Mouse (Mus musculus) kidney, postnatal 0 days (tissue): ENCODE measurements around the gene Pitpnm3. TPM values are rescaled to one million over a fixed set of nuclear protein-coding genes. Genes with fewer than 3 reads are reported as not detected.

ENCODE experiments used
- ATAC-seq: fragments of 200-750 bp; cut with Nextera tagmentation; replicated peaks from 2 replicates; pipeline ENCODE4 v1.8.0; 2017; ENCODE audit warnings: low read depth, moderate number of reproducible peaks, moderate TSS enrichment, moderate library complexity; ENCODE audit not compliant: low FRiP score
- DNase-seq: peaks from one replicate; pipeline ENCODE4 v3.0.0-alpha.2; 2016; ENCODE audit warnings: low spot score
- H3K27ac ChIP-seq: fragments of 300-500 bp; sonication (generic); 2 replicates; pipeline ENCODE4 v1.5.1; 2014; ENCODE audit warnings: mild to moderate bottlenecking
- H3K27me3 ChIP-seq: fragments of 300-500 bp; sonication (generic); 2 replicates; pipeline ENCODE4 v1.6.1; 2014; ENCODE audit warnings: low read length, mixed read lengths; ENCODE audit not compliant: insufficient read depth
- H3K36me3 ChIP-seq: fragments of 300-500 bp; sonication (generic); 2 replicates; pipeline ENCODE4 v1.6.1; 2014; ENCODE audit warnings: low read length, mixed read lengths; ENCODE audit not compliant: insufficient read depth
- H3K4me1 ChIP-seq: fragments of 300-500 bp; sonication (generic); replicated peaks from 2 replicates; pipeline ENCODE4 v1.6.1; 2014; ENCODE audit warnings: antibody characterized with exemption, low read length, mixed read lengths; ENCODE audit not compliant: insufficient read depth
- H3K4me2 ChIP-seq: fragments of 300-500 bp; sonication (generic); 2 replicates; pipeline ENCODE4 v1.6.1; 2014; ENCODE audit warnings: mild to moderate bottlenecking, low read length, moderate library complexity, mixed read lengths
- H3K4me3 ChIP-seq: fragments of 300-500 bp; sonication (generic); replicated peaks from 2 replicates; pipeline ENCODE4 v1.5.1; 2014; ENCODE audit warnings: low read depth, low read length
- H3K9ac ChIP-seq: fragments of 300-500 bp; sonication (generic); 2 replicates; pipeline ENCODE4 v1.6.1; 2014; ENCODE audit warnings: low read depth, low read length
- H3K9me3 ChIP-seq: fragments of 300-500 bp; sonication (generic); replicated peaks from 2 replicates; pipeline ENCODE4 v1.6.1; 2016; ENCODE audit warnings: low read length, inconsistent platforms, mixed read lengths
- CTCF ChIP-seq: IDR thresholded peaks from 2 replicates; pipeline ENCODE4 v1.5.1; 2016; ENCODE audit warnings: antibody characterized with exemption, low read depth, mild to moderate bottlenecking, moderate library complexity
- WGBS: fragments of 180-500 bp; shearing (Covaris S2); extraction: QIAGEN DNeasy Blood & Tissue Kit; methylation state at CpG from one replicate; pipeline ENCODE4 v1.1.7; 2014; 5-methylcytosine and 5-hydroxymethylcytosine counted together
- polyA plus RNA-seq: library from polyadenylated mRNA; unstranded; fragments of >200 nt; fragmentation: Nextera tagmentation; extraction: Ambion mirVana; gene quantifications from 2 replicates; pipeline ENCODE4 v1.2.1, GENCODE M21; 2015

The Pitpnm3 gene
- polyA plus RNA-seq, 1 experiment from 2014 or later: 0.42 TPM

GRCm38 (mm10) chr11:72145182-72145876 lies 9.8 kb upstream of the Pitpnm3 start:
- no peaks in the 10 kb centered on the region for H3K27me3 ChIP-seq
- H3K4me2 ChIP-seq: no peak overlapping the region; the same call in 1 of the 2 replicates
- WGBS: 15% methylated on average over 2 of the region's 2 CpGs
- H3K9me3 ChIP-seq: no peaks in the 10 kb centered on the region
- no peak overlapping the region for H3K9ac ChIP-seq
- DNase-seq: peak; percentile 73
- H3K4me3 ChIP-seq: no peak overlapping the region
- H3K36me3 ChIP-seq: no peaks in the 10 kb centered on the region
- ATAC-seq: peak; percentile 87
- TF ChIP-seq CTCF: peak; percentile 78
- H3K27ac ChIP-seq: peak overlapping the region; percentile 77
- H3K4me1 ChIP-seq: no peaks in the 10 kb centered on the region; the same call in 1 of the 2 replicates

GRCm38 (mm10) chr11:72142889-72143288 lies 7.3 kb upstream of the Pitpnm3 start:
- DNase-seq (no peak), ATAC-seq (no peak)
- H3K36me3 ChIP-seq: no peaks in the 10 kb centered on the region
- no peak overlapping the region for H3K9ac ChIP-seq
- H3K9me3 ChIP-seq: no peaks in the 10 kb centered on the region
- 48% methylated on average over 10 of the region's 10 CpGs for WGBS
- no peaks in the 10 kb centered on the region for H3K27me3 ChIP-seq
- no peak overlapping the region for H3K27ac ChIP-seq
- H3K4me3 ChIP-seq: no peak overlapping the region
- TF ChIP-seq CTCF: no peak
- H3K4me2 ChIP-seq: no peak overlapping the region
- no peaks in the 10 kb centered on the region; the same call in 1 of the 2 replicates for H3K4me1 ChIP-seq

- no peak overlapping the region for H3K9ac ChIP-seq
- no peaks in the 10 kb centered on the region for H3K9me3 ChIP-seq
- H3K27ac ChIP-seq: no peak overlapping the region
- DNase-seq (no peak), ATAC-seq (no peak)
- H3K36me3 ChIP-seq: no peaks in the 10 kb centered on the region
- no peak overlapping the region for H3K4me3 ChIP-seq
- H3K4me1 ChIP-seq: peaks cover 3% of the 10 kb centered on the region; the same call in 1 of the 2 replicates
- H3K4me2 ChIP-seq: no peak overlapping the region
- WGBS: 21% methylated on average over 6 of the region's 6 CpGs
- peaks cover 2% of the 10 kb centered on the region; the same call in 1 of the 2 replicates for H3K27me3 ChIP-seq
- TF ChIP-seq CTCF: no peak
Measured at GRCm38 (mm10) chr11:72140198-72140597, 4.6 kb upstream of the Pitpnm3 start.

- ATAC-seq: no peak
- H3K27ac ChIP-seq: no peak overlapping the region
Measured at GRCm38 (mm10) chr11:72136231-72136982, 829 bp upstream of the Pitpnm3 start.

GRCm38 (mm10) chr11:72134536-72135382 lies 819 bp downstream of the Pitpnm3 start:
- Histone ChIP-seq H3K9ac (peak overlapping the region; percentile 52; the same call in 1 of the 2 replicates), H3K27ac (no peak overlapping the region), H3K36me3 (no peaks in the 10 kb centered on the region), H3K4me3 (peak overlapping the region; percentile 50), H3K4me2 (peak overlapping the region; percentile 85), H3K27me3 (peaks cover 13% of the 10 kb centered on the region; the same call in 1 of the 2 replicates), H3K9me3 (no peaks in the 10 kb centered on the region), H3K4me1 (peaks cover 9% of the 10 kb centered on the region; the same call in 1 of the 2 replicates)
- no peak for ATAC-seq
- no peak for TF ChIP-seq CTCF
- 17% methylated on average over 24 of the region's 24 CpGs for WGBS
- DNase-seq: no peak

More at GRCm38 (mm10) chr11:72136231-72136982, 829 bp upstream of the Pitpnm3 start:
- no peaks in the 10 kb centered on the region for H3K9me3 ChIP-seq
- H3K9ac ChIP-seq: no peak overlapping the region
- H3K4me2 ChIP-seq: peak overlapping the region; percentile 85
- peak overlapping the region; percentile 50 for H3K4me3 ChIP-seq
- H3K4me1 ChIP-seq: peaks cover 9% of the 10 kb centered on the region; the same call in 1 of the 2 replicates
- no peaks in the 10 kb centered on the region for H3K36me3 ChIP-seq
- WGBS: 50% methylated on average over 11 of the region's 11 CpGs
- no peak for TF ChIP-seq CTCF
- DNase-seq: no peak
- H3K27me3 ChIP-seq: peaks cover 13% of the 10 kb centered on the region; the same call in 1 of the 2 replicates
